Mouse (Mus musculus) ES-Bruce4 (cell line): ENCODE measurements around the gene Sprr3.

ENCODE experiments used
- CTCF ChIP-seq: IDR thresholded peaks from one replicate; pipeline ENCODE4 v1.8.1; 2011; ENCODE audit warnings: low read depth, low read length
- EP300 ChIP-seq: IDR thresholded peaks from 2 replicates; pipeline ENCODE4 v1.6.1; 2011; ENCODE audit warnings: low read depth, low read length; ENCODE audit not compliant: insufficient read depth
- POLR2A ChIP-seq: IDR thresholded peaks from one replicate; pipeline ENCODE4 v1.8.1; 2011; ENCODE audit warnings: low read length; ENCODE audit not compliant: insufficient read depth

- TF ChIP-seq CTCF, result no peak
- TF ChIP-seq POLR2A, result no peak
- TF ChIP-seq EP300, result no peak
These were observed 41.9 kb upstream of the Sprr3 start, which contains the start of gene Sprr4 for GRCm38 (mm10) chr3:92500393-92500792.
